Mouse (Mus musculus): ENCODE data around the gene Dok5. TPM values are rescaled to one million over a fixed set of nuclear protein-coding genes. Genes with fewer than 3 reads are reported as not detected.

Dok5 gene
- 0.53 and 0.78 TPM in 2 replicates for polyA plus RNA-seq (2015; fragmentation: Nextera tagmentation; extraction: Ambion mirVana)

GRCm38 (mm10) chr2:170731632-170732561, at the start of gene Dok5:
Gene Dok5 (plus strand): TSS chr2:170731807.
- H3K4me2 ChIP-seq (replicated peaks; ENCODE audit: low read depth): peak within 1 kb of the TSS; percentile 71
- no peaks in the 10 kb centered on the region for H3K9me3 ChIP-seq (ENCODE audit: control insufficient read depth, low read length)
- no peaks in the 10 kb centered on the region for H3K27me3 ChIP-seq (ENCODE audit: control insufficient read depth, insufficient read depth, low read length)
- DNase-seq (ENCODE audit: low spot score): peak; percentile 55
- TF ChIP-seq EP300 (optimal IDR thresholded peaks at IDR 0.05) (no peak), CTCF (IDR thresholded peaks at IDR 0.05; ENCODE audit: low read depth) (no peak)
- ATAC-seq (ENCODE audit: low FRiP score, low TSS enrichment): peak; percentile 66
- H3K4me1 ChIP-seq (replicated peaks; ENCODE audit: control insufficient read depth, insufficient read depth): no peaks in the 10 kb centered on the region
- peak within 1 kb of the TSS; percentile 50 for H3K4me3 ChIP-seq (ENCODE audit: low read depth, low read length)
- no peaks in the 10 kb centered on the region for H3K36me3 ChIP-seq (ENCODE audit: control insufficient read depth, insufficient read depth, low read length)
- H3K9ac ChIP-seq (ENCODE audit: low read length): peak within 1 kb of the TSS; percentile 13; the same call in 1 of the 2 replicates
- H3K27ac ChIP-seq (replicated peaks): no peak within 1 kb of the TSS
- WGBS: 6% methylated on average over 46 of the region's 53 CpGs

- TF ChIP-seq EP300 (optimal IDR thresholded peaks at IDR 0.05) (no peak), CTCF (IDR thresholded peaks at IDR 0.05; ENCODE audit: low read depth) (peak; percentile 53)
- DNase-seq (ENCODE audit: low spot score): no peak
- Histone ChIP-seq H3K4me1 (replicated peaks; ENCODE audit: control insufficient read depth, insufficient read depth) (no peaks in the 10 kb centered on the region), H3K4me3 (ENCODE audit: low read depth, low read length) (no peak overlapping the region), H3K9me3 (ENCODE audit: control insufficient read depth, low read length) (no peaks in the 10 kb centered on the region), H3K9ac (ENCODE audit: low read length) (no peak overlapping the region), H3K36me3 (ENCODE audit: control insufficient read depth, insufficient read depth, low read length) (no peaks in the 10 kb centered on the region), H3K27ac (replicated peaks) (no peak overlapping the region), H3K27me3 (ENCODE audit: control insufficient read depth, insufficient read depth, low read length) (no peaks in the 10 kb centered on the region), H3K4me2 (replicated peaks; ENCODE audit: low read depth) (no peak overlapping the region)
- no peak for ATAC-seq (ENCODE audit: low FRiP score, low TSS enrichment)
- 73% methylated on average over 2 of the region's 2 CpGs for WGBS
These were observed 48.2 kb upstream of the Dok5 start for GRCm38 (mm10) chr2:170683385-170683784.

GRCm38 (mm10) chr2:170695071-170695936, 36.3 kb upstream of the Dok5 start:
- no peaks in the 10 kb centered on the region for H3K27me3 ChIP-seq (ENCODE audit: control insufficient read depth, insufficient read depth, low read length)
- TF ChIP-seq CTCF (IDR thresholded peaks at IDR 0.05; ENCODE audit: low read depth): no peak
- TF ChIP-seq EP300 (optimal IDR thresholded peaks at IDR 0.05): no peak
- no peaks in the 10 kb centered on the region for H3K4me1 ChIP-seq (replicated peaks; ENCODE audit: control insufficient read depth, insufficient read depth)
- no peak overlapping the region for H3K4me3 ChIP-seq (ENCODE audit: low read depth, low read length)
- H3K9ac ChIP-seq (ENCODE audit: low read length): no peak overlapping the region
- H3K36me3 ChIP-seq (ENCODE audit: control insufficient read depth, insufficient read depth, low read length): no peaks in the 10 kb centered on the region
- no peak overlapping the region for H3K4me2 ChIP-seq (replicated peaks; ENCODE audit: low read depth)
- no peaks in the 10 kb centered on the region for H3K9me3 ChIP-seq (ENCODE audit: control insufficient read depth, low read length)
- WGBS: 82% methylated on average over 22 of the region's 23 CpGs
- DNase-seq (ENCODE audit: low spot score): no peak
- ATAC-seq (ENCODE audit: low FRiP score, low TSS enrichment): peak; percentile 32; the same call in 1 of the 2 replicates
- H3K27ac ChIP-seq (replicated peaks): no peak overlapping the region

GRCm38 (mm10) chr2:170695937-170696510, 35.6 kb upstream of the Dok5 start:
- Histone ChIP-seq H3K4me1 (replicated peaks; ENCODE audit: control insufficient read depth, insufficient read depth) (no peaks in the 10 kb centered on the region), H3K27ac (replicated peaks) (no peak overlapping the region), H3K4me3 (ENCODE audit: low read depth, low read length) (no peak overlapping the region), H3K36me3 (ENCODE audit: control insufficient read depth, insufficient read depth, low read length) (no peaks in the 10 kb centered on the region), H3K4me2 (replicated peaks; ENCODE audit: low read depth) (no peak overlapping the region), H3K9ac (ENCODE audit: low read length) (no peak overlapping the region), H3K9me3 (ENCODE audit: control insufficient read depth, low read length) (no peaks in the 10 kb centered on the region), H3K27me3 (ENCODE audit: control insufficient read depth, insufficient read depth, low read length) (no peaks in the 10 kb centered on the region)
- TF ChIP-seq EP300 (optimal IDR thresholded peaks at IDR 0.05): no peak
- no peak for TF ChIP-seq CTCF (IDR thresholded peaks at IDR 0.05; ENCODE audit: low read depth)
- no peak for DNase-seq (ENCODE audit: low spot score)
- peak; percentile 54 for ATAC-seq (ENCODE audit: low FRiP score, low TSS enrichment)
- 73% methylated on average over 14 of the region's 14 CpGs for WGBS

GRCm38 (mm10) chr2:170700471-170700870, 31.1 kb upstream of the Dok5 start:
- Histone ChIP-seq H3K4me3 (ENCODE audit: low read depth, low read length) (no peak overlapping the region), H3K27ac (replicated peaks) (no peak overlapping the region)

More at GRCm38 (mm10) chr2:170700471-170700870, 31.1 kb upstream of the Dok5 start:
- Histone ChIP-seq H3K36me3 (ENCODE audit: control insufficient read depth, insufficient read depth, low read length) (no peaks in the 10 kb centered on the region), H3K9ac (ENCODE audit: low read length) (no peak overlapping the region), H3K27me3 (ENCODE audit: control insufficient read depth, insufficient read depth, low read length) (no peaks in the 10 kb centered on the region), H3K9me3 (ENCODE audit: control insufficient read depth, low read length) (no peaks in the 10 kb centered on the region), H3K4me2 (replicated peaks; ENCODE audit: low read depth) (no peak overlapping the region), H3K4me1 (replicated peaks; ENCODE audit: control insufficient read depth, insufficient read depth) (no peaks in the 10 kb centered on the region)
- TF ChIP-seq CTCF (IDR thresholded peaks at IDR 0.05; ENCODE audit: low read depth) (no peak), EP300 (optimal IDR thresholded peaks at IDR 0.05) (no peak)
- ATAC-seq (ENCODE audit: low FRiP score, low TSS enrichment): no peak
- no peak for DNase-seq (ENCODE audit: low spot score)
- WGBS: 69% methylated on average over 4 of the region's 4 CpGs
